Mouse (Mus musculus) ovary, adult 18-20 months (tissue): ENCODE data around the gene Fry.

Source experiments
- DNase-seq: peaks from one replicate; pipeline ENCODE4 v3.0.0; 2022; ENCODE audit warnings: low spot score, mixed read lengths

Fry gene

DNA sequence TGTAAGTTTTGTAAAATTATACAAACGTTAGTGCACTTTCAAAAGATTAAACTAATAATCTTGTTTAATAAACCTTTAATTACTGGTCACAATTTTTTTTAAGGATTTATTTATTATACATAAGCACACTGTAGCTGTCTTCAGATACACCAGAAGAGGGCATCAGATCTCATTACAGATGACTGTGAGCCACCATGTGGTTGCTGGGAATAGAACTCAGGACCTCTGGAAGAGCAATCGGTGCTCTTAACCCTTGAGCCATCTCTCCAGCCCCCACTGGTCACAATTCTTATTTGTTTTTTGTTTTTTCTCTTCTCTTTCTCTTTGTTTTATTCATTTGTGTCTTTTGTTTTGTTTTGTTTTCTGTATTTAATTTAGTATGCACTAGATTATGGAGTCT, 406.8 kb downstream of the Fry start:
- no peak for DNase-seq

DNA sequence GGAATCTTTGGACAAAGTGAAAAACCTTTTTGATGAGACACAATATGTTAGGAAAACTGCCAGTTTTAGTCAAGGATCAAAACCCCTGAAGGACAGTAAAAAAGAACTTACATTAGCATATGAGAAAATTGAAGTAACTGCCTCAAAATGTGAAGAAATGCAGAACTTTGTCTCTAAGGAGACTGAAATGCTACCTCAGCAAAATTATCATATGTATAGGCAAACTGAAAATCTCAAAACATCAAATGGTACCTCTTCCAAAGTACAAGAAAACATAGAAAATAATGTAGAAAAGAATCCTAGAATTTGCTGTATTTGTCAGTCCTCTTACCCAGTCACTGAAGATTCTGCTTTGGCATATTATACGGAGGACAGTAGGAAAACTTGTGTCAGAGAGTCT, 422.9 kb downstream of the Fry start:
- no peak for DNase-seq

DNA sequence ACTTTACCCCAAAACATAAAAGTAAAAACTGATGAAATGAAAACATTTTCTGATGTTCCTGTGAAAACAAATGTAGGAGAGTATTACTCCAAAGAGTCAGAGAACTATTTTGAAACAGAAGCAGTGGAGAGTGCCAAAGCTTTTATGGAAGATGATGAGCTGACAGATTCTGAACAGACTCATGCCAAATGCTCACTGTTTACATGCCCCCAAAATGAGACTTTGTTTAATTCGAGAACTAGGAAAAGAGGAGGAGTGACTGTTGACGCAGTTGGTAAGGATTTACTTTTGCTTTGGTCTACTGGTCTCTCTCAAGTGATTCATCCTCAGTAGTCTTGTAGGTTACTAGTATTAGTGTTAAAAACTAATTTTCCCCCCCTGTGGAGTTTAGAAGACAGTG, 424.7 kb downstream of the Fry start:
- no peak for DNase-seq
